Mouse (Mus musculus) forebrain, postnatal 0 days (tissue): ENCODE data around the gene Cdh22. TPM values are rescaled to one million over a fixed set of nuclear protein-coding genes. Genes with fewer than 3 reads are reported as not detected.

Experiments used
- ATAC-seq: fragments of 200-750 bp; cut with Nextera tagmentation; 2 replicates; pipeline ENCODE4 v1.8.0; 2017; ENCODE audit warnings: mild to moderate bottlenecking, moderate library complexity
- DNase-seq: peaks from one replicate; pipeline ENCODE4 v3.0.0-alpha.2; 2015
- H3K27ac ChIP-seq: fragments of 300-500 bp; sonication (generic); 2 replicates; pipeline ENCODE4 v1.5.1; 2014; ENCODE audit warnings: low read depth, mild to moderate bottlenecking, antibody characterized with exemption, low read length, moderate library complexity, mixed read lengths
- H3K27me3 ChIP-seq: fragments of 300-500 bp; sonication (generic); 2 replicates; pipeline ENCODE4 v1.6.1; 2014; ENCODE audit warnings: mild to moderate bottlenecking, low read length, mixed read lengths; ENCODE audit not compliant: insufficient read depth
- H3K36me3 ChIP-seq: fragments of 300-500 bp; sonication (generic); 2 replicates; pipeline ENCODE4 v1.6.1; 2014; ENCODE audit warnings: mild to moderate bottlenecking, moderate library complexity; ENCODE audit not compliant: insufficient read depth
- H3K4me1 ChIP-seq: fragments of 300-500 bp; sonication (generic); 2 replicates; pipeline ENCODE4 v1.6.1; 2014; ENCODE audit warnings: antibody characterized with exemption; ENCODE audit not compliant: insufficient read depth
- H3K4me2 ChIP-seq: fragments of 300-500 bp; sonication (generic); 2 replicates; pipeline ENCODE4 v1.6.1; 2014; ENCODE audit warnings: low read depth, mild to moderate bottlenecking, moderate library complexity
- H3K4me3 ChIP-seq: fragments of 300-500 bp; sonication (generic); 2 replicates; pipeline ENCODE4 v1.5.1; 2014; ENCODE audit warnings: low read depth, low read length, mixed read lengths
- H3K9ac ChIP-seq: fragments of 300-500 bp; sonication (generic); 2 replicates; pipeline ENCODE4 v1.6.1; 2014; ENCODE audit warnings: mild to moderate bottlenecking
- H3K9me3 ChIP-seq: fragments of 300-500 bp; sonication (generic); 2 replicates; pipeline ENCODE4 v1.6.1; 2016; ENCODE audit warnings: low read length
- CTCF ChIP-seq: sonication (generic); IDR thresholded peaks from 2 replicates; pipeline ENCODE4 v1.5.1; 2016; ENCODE audit warnings: antibody characterized with exemption, control low read depth, low read depth
- WGBS: fragments of 180-500 bp; shearing (Covaris S2); extraction: QIAGEN DNeasy Blood & Tissue Kit; methylation state at CpG from one replicate; pipeline ENCODE4 v1.1.7; 2014; 5-methylcytosine and 5-hydroxymethylcytosine counted together
- polyA plus RNA-seq: library from polyadenylated mRNA; unstranded; fragments of >200 nt; fragmentation: Nextera tagmentation; extraction: Ambion mirVana; gene quantifications from 2 replicates; pipeline ENCODE4 v1.2.1, GENCODE M21; 2015
- total RNA-seq: library from RNA; depleted of rRNA; stranded (reverse); fragments of >200 nt; gene quantifications from 2 replicates; pipeline ENCODE4 v1.2.3, GENCODE M21; 2014

Gene Cdh22
- total and polyA plus RNA-seq, 2 experiments from 2014 or later = 10.4 to 24.6 TPM

DNA sequence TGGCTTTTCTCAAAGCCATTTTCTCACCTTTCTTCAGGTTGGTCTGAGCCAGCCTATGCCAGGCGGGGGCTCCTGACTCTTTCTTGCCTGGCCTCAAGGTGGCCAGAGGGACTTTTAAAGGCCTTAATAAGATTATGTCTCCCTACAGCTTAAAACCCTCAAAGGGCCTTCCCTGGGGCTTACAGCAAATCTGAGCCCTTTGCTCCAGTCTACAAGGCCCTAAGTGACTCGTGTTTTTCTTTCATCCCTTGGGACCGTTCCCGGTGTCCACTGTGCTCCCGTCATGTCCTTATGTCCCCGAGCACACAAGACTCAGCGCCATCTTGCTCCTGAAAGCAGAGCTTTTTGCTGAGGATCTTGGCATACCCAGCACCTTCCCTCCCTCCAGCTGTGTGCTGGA is 153.4 kb downstream of the Cdh22 start:
- Histone ChIP-seq H3K27ac (no peak overlapping the region), H3K4me1 (0 out of 2 replicates have a peak, but pooled peaks cover 7% of the 10 kb centered on the region), H3K4me2 (no peak overlapping the region), H3K9me3 (no peaks in the 10 kb centered on the region), H3K4me3 (no peak overlapping the region), H3K36me3 (no peaks in the 10 kb centered on the region), H3K27me3 (no peaks in the 10 kb centered on the region; the same call in 1 of the 2 replicates), H3K9ac (no peak overlapping the region)
- TF ChIP-seq CTCF = no peak
- DNase-seq (no peak), ATAC-seq (no peak)
- 25% methylated on average over 7 of the region's 7 CpGs for whole genome bisulfite sequencing

DNA sequence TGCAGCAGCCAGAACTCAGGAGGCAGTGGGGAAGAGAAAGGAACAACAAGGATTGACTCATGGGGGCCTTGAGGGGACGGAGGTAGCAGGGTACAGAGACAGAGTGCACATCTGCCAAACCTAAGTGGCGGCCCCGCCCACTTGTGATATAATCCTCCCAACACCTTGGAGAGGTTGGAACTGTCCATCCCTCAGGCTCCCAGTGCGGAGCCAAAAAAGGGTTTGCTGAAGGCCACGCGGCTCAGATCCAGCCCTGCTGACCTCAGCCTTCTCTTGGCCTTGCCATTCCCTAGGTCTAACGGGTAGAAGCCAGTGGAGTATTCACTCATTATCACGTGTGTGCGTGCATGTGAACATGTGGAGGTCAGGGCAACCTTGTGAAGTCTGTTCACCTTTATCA is 154.0 kb downstream of the Cdh22 start:
- no peak for DNase-seq
- no peak for TF ChIP-seq CTCF
- WGBS = 38% methylated on average over 9 of the region's 9 CpGs

DNA sequence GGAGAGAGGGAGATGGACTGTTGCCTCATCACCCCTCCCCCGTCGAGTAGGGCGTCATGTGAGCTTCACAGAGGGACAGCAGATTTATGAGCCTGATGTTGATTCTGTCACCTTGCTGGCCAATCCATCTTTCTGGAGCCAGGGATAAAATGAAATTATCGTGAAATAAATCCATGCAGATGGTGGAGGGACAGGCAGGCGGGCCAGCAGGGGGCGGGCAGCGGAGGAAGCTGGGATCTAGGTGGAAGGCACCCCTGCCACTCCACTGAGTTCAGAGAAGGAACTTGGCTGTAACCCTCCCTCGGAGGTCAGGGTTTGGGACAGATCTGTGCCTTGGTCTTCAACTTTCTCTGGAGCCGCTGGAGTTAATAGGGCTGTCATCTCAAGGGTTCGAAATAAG is 156.0 kb downstream of the Cdh22 start:
- TF ChIP-seq CTCF = peak; percentile 64
- no peak for ATAC-seq
- Histone ChIP-seq H3K36me3 (no peaks in the 10 kb centered on the region), H3K9me3 (no peaks in the 10 kb centered on the region), H3K9ac (no peak overlapping the region), H3K4me3 (no peak overlapping the region), H3K27me3 (no peaks in the 10 kb centered on the region; the same call in 1 of the 2 replicates), H3K4me2 (no peak overlapping the region; the same call in 1 of the 2 replicates), H3K27ac (no peak overlapping the region), H3K4me1 (peaks cover 7% of the 10 kb centered on the region; the same call in 1 of the 2 replicates)
- 28% methylated on average over 10 of the region's 10 CpGs for WGBS
- DNase-seq = no peak

More for the DNA sequence above, 154.0 kb downstream of the Cdh22 start:
- no peak overlapping the region for H3K27ac ChIP-seq
- H3K36me3 ChIP-seq = no peaks in the 10 kb centered on the region
- no peak overlapping the region for H3K4me3 ChIP-seq
- no peak for ATAC-seq
- H3K4me1 ChIP-seq = 0 out of 2 replicates have a peak, but pooled peaks cover 7% of the 10 kb centered on the region
- H3K4me2 ChIP-seq = no peak overlapping the region
- no peaks in the 10 kb centered on the region; the same call in 1 of the 2 replicates for H3K27me3 ChIP-seq
- no peak overlapping the region for H3K9ac ChIP-seq
- H3K9me3 ChIP-seq = no peaks in the 10 kb centered on the region

DNA sequence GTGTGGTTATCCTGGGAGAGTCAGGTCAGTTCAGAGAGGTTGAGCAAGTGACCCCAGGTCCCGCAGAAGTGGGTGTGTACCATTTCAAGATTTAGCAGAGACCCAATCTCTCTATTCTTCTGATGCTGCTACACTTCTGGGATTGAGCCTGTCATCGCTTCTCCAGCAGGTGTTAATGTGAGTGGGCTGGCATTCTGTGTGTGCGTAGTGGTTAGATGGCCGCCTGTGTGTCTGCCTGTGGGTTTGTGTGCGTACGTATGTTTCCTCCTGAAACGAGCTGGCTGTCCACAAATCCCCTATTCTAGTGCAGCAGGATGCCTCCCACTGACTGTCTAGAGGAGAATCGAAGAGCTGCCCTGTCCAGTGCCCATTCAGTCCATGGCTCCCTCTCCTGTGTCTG is 156.6 kb downstream of the Cdh22 start:
- Histone ChIP-seq H3K4me2 (no peak overlapping the region; the same call in 1 of the 2 replicates), H3K4me1 (peaks cover 7% of the 10 kb centered on the region; the same call in 1 of the 2 replicates), H3K9ac (no peak overlapping the region), H3K9me3 (no peaks in the 10 kb centered on the region), H3K4me3 (no peak overlapping the region), H3K27me3 (no peaks in the 10 kb centered on the region; the same call in 1 of the 2 replicates), H3K36me3 (no peaks in the 10 kb centered on the region), H3K27ac (no peak overlapping the region)
- DNase-seq (no peak), ATAC-seq (no peak)
- 47% methylated on average over 8 of the region's 8 CpGs for WGBS
- TF ChIP-seq CTCF = no peak

DNA sequence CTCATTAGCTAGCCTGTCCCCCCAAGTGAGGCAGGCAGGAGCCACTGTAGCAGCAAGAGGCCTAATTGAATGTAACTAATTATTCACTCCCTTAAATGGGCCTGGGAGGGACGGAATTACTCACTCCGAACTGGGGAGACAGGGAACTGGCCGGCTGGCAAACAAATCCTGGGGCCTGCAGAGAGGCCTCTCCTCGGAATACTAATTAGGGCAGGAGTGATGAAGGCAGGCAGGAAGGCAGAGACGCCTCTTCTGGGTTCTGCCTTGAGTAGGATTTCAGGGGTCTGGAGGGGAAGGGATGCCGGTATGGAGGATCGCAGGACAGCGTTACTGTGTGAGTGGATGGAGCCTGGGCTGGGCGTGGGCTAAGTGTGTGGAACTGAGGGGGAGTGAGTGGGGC is 157.6 kb downstream of the Cdh22 start:
- Histone ChIP-seq H3K4me3 (no peak overlapping the region), H3K27me3 (no peaks in the 10 kb centered on the region; the same call in 1 of the 2 replicates), H3K4me1 (peaks cover 7% of the 10 kb centered on the region; the same call in 1 of the 2 replicates), H3K36me3 (no peaks in the 10 kb centered on the region), H3K27ac (no peak overlapping the region), H3K9me3 (no peaks in the 10 kb centered on the region), H3K4me2 (no peak overlapping the region), H3K9ac (no peak overlapping the region)
- TF ChIP-seq CTCF = no peak
- 15% methylated on average over 9 of the region's 9 CpGs for WGBS
- ATAC-seq = peak; percentile 46
- peak; percentile 55 for DNase-seq

DNA sequence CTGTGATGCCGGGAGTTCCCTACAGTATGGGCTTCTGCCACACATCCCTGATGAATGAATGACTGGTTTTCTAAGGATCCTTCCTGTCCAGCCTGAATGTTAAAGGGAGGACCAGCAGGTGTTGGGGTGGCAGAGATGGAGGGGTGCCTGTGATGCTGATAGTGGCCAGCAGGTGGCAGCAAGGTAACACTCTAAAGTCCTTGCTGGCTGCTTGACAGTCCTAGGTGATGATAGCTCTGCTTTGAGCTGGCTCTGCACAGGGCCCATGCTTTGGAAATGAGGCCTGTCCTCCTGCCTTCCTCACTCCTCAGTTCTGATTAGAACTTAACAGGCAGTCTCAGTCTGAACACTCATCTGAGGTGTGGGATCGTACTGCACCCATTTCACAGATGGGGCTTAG is 159.7 kb downstream of the Cdh22 start:
- no peak overlapping the region for H3K9ac ChIP-seq
- H3K4me1 ChIP-seq = peaks cover 7% of the 10 kb centered on the region; the same call in 1 of the 2 replicates
- peak; percentile 92 for DNase-seq
- H3K4me2 ChIP-seq = no peak overlapping the region
- peak; percentile 46 for ATAC-seq
- peak; percentile 100 for TF ChIP-seq CTCF
- H3K9me3 ChIP-seq = no peaks in the 10 kb centered on the region
- 40% methylated on average over 2 of the region's 2 CpGs for WGBS
- H3K27ac ChIP-seq = no peak overlapping the region
- no peak overlapping the region for H3K4me3 ChIP-seq
- no peaks in the 10 kb centered on the region for H3K36me3 ChIP-seq
- no peaks in the 10 kb centered on the region; the same call in 1 of the 2 replicates for H3K27me3 ChIP-seq

DNA sequence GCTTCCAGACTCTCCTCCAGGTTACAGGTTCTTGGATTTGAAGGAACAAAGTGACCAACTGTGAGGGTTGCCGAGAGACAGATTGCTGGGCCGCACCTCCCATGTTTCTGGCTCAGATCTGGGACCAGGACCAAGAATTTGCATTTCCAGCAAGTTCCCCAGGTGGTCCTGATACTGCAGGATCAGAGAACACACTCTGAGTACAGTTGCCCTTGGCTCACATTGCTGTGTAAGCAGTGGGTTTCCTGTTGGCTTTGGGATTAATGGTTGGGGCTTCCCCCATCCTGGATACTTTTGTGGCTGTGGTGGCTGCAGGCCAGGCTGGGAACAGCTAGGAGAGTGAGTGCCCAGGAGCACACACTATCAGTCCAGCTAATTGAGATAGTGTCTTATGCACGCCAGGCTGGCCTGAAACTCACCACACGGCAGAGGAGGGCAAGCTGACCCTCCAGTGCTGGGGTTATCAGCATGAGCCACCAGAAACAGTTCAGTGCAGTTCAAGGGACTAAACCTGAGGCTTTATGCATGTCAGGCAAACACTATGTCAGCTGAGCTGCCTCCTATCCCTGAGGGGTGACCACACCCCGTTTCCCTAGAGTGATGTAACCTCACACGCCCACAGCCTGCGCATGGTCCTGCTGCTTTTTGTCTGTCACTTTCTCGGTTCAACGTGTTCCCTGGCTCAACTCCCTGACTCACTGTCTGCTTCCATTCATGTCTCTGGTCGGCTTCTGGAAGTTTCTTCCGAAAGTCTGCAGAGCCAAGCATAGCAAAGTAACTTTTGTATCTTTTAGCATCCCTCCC is 160.4 kb downstream of the Cdh22 start:
- Histone ChIP-seq H3K4me3 (no peak overlapping the region), H3K9me3 (no peaks in the 10 kb centered on the region), H3K27me3 (no peaks in the 10 kb centered on the region; the same call in 1 of the 2 replicates), H3K4me2 (no peak overlapping the region), H3K27ac (no peak overlapping the region), H3K9ac (no peak overlapping the region), H3K36me3 (no peaks in the 10 kb centered on the region), H3K4me1 (peaks cover 7% of the 10 kb centered on the region; the same call in 1 of the 2 replicates)
- no peak for TF ChIP-seq CTCF
- 37% methylated on average over 11 of the region's 11 CpGs for WGBS
- ATAC-seq = no peak
- DNase-seq = no peak
